Mouse (Mus musculus) ES-E14 (cell line): ENCODE results near the gene Hist1h4f. TPM values are rescaled to one million over a fixed set of nuclear protein-coding genes. Genes with fewer than 3 reads are reported as not detected.
"Not testable (repeated sequence)": the region's sequence is repeated elsewhere in the genome, so short reads cannot be mapped to it uniquely, and the experiment has no call there.

ENCODE experiments used
- DNase-seq: peaks from one replicate; pipeline ENCODE4 v3.0.0-alpha.2; 2013; ENCODE audit warnings: low read depth, low spot score
- H3K27ac ChIP-seq: 2 replicates; pipeline ENCODE4 v1.5.1; 2012; ENCODE audit warnings: low read depth, mild to moderate bottlenecking, low read length, moderate library complexity, mixed read lengths; ENCODE audit not compliant: poor library complexity, insufficient read depth, severe bottlenecking
- H3K36me3 ChIP-seq: 2 replicates; pipeline ENCODE4 v1.6.1; 2012; ENCODE audit warnings: mild to moderate bottlenecking, low read length, moderate library complexity, mixed read lengths; ENCODE audit not compliant: control insufficient read depth, poor library complexity, insufficient read depth, severe bottlenecking
- H3K4me1 ChIP-seq, 2 experiments: fragments of 150-350 bp in 1 of 2; sonication (generic) in 1 of 2; 2 replicates each; pipeline ENCODE4 v1.6.1; 2012; ENCODE audit warnings: low read length in 2 of 2, mild to moderate bottlenecking in 1 of 2, mixed read lengths in 1 of 2; ENCODE audit not compliant: control insufficient read depth in 2 of 2, insufficient read depth in 2 of 2, poor library complexity in 1 of 2
- H3K4me3 ChIP-seq, 2 experiments: fragments of 150-350 bp in 1 of 2; sonication (generic) in 1 of 2; 2 replicates each; pipeline ENCODE4 v1.5.1; 2012; ENCODE audit warnings: low read length in 2 of 2, low read depth in 1 of 2, mild to moderate bottlenecking in 1 of 2, mixed read lengths in 1 of 2; ENCODE audit not compliant: insufficient read depth in 1 of 2, poor library complexity in 1 of 2, severe bottlenecking in 1 of 2
- H3K9ac ChIP-seq: 2 replicates; pipeline ENCODE4 v1.6.1; 2012; ENCODE audit warnings: low read depth, mild to moderate bottlenecking, low read length, mixed read lengths; ENCODE audit not compliant: poor library complexity, insufficient read depth, severe bottlenecking
- H3K9me3 ChIP-seq: fragments of 150-350 bp; sonication (generic); 2 replicates; pipeline ENCODE4 v1.6.1; 2012; ENCODE audit warnings: low read depth, mild to moderate bottlenecking, low read length; ENCODE audit not compliant: control insufficient read depth, insufficient read depth
- CHD2 ChIP-seq: IDR thresholded peaks from 2 replicates; pipeline ENCODE4 v1.6.1; 2014; ENCODE audit warnings: mild to moderate bottlenecking, low read depth, low read length, inconsistent platforms
- HCFC1 ChIP-seq: IDR thresholded peaks from 2 replicates; pipeline ENCODE4 v1.6.1; 2012; ENCODE audit warnings: low read length, inconsistent platforms, borderline replicate concordance; ENCODE audit not compliant: insufficient read depth
- MAFK ChIP-seq: IDR thresholded peaks from 2 replicates; pipeline ENCODE4 v1.6.1; 2014; ENCODE audit warnings: mild to moderate bottlenecking, low read depth, low read length, inconsistent platforms; ENCODE audit not compliant: insufficient read depth
- ZC3H11A ChIP-seq: IDR thresholded peaks from 2 replicates; pipeline ENCODE4 v1.6.1; 2012; ENCODE audit warnings: low read depth, mild to moderate bottlenecking, inconsistent platforms, low read length, borderline replicate concordance
- ZNF384 ChIP-seq: IDR thresholded peaks from 2 replicates; pipeline ENCODE4 v1.6.1; 2012; ENCODE audit warnings: low read depth, low read length, inconsistent platforms
- in situ Hi-C, 2 experiments: fragments of 600-800 bp; cut with MboI; formaldehyde crosslinking; loops; one replicate each; pipeline ENCODE4 v1.15.1; 2025; ENCODE audit warnings: low sequenced_read_pairs in 2 of 2, inconsistent platforms in 1 of 2; ENCODE audit not compliant: unreplicated experiment in 2 of 2
- total RNA-seq: library from RNA; depleted of rRNA; stranded (reverse); fragments of 300-350 nt; gene quantifications from 2 replicates; pipeline ENCODE4 v1.2.3, GENCODE M21; 2012; rRNA removed

Gene Hist1h4f
- total RNA-seq: 1,886 and 2,172 TPM in 2 replicates

- in situ Hi-C loops: loop anchor here (10.0 to 25.0 kb wide), 3 partner anchors 194 to 1814 kb away; partner anchors contain the start of genes Hist1h4j (in 2 of the 2), Hist1h2ag (in 1 of the 2), Hist1h2ah (in 1 of the 2) and Hist1h2bb (in 1 of the 2)
- not testable (repeated sequence) for H3K36me3 ChIP-seq, H3K4me1 ChIP-seq, H3K9me3 ChIP-seq
- Histone ChIP-seq H3K9ac (peak within 1 kb of the TSS; percentile 84), H3K27ac (peak within 1 kb of the TSS; percentile 92), H3K4me3 (peak within 1 kb of the TSS; percentile 22 to 64)
- peak; percentile 96 for DNase-seq
These were observed at the start of gene Hist1h4f for GRCm38 (mm10) chr13:23551146-23551834. Gene Hist1h4f (minus strand): TSS chr13:23551648.

- no peak overlapping the region for H3K27ac ChIP-seq
- in situ Hi-C loops: no loop called here
- peaks cover 7 to 10% of the 10 kb centered on the region in 2 experiments for H3K4me1 ChIP-seq
- no peak overlapping the region for H3K9ac ChIP-seq
- no peaks in the 10 kb centered on the region for H3K36me3 ChIP-seq
- no peak overlapping the region for H3K4me3 ChIP-seq
- no peaks in the 10 kb centered on the region for H3K9me3 ChIP-seq
- TF ChIP-seq CHD2 (no peak), ZC3H11A (peak; percentile 27; the same call in 1 of the 2 replicates), MAFK (no peak)
- DNase-seq: no peak
These were observed 46.5 kb upstream of the Hist1h4f start for GRCm38 (mm10) chr13:23597957-23598356.

GRCm38 (mm10) chr13:23595622-23596372 lies 44.3 kb upstream of the Hist1h4f start:
- DNase-seq: no peak
- in situ Hi-C loops: no loop called here
- H3K4me3 ChIP-seq: no peak overlapping the region
- TF ChIP-seq HCFC1 (no peak), ZNF384 (no peak), MAFK (no peak), CHD2 (no peak), ZC3H11A (no peak)
- no peaks in the 10 kb centered on the region for H3K9me3 ChIP-seq
- H3K9ac ChIP-seq: no peak overlapping the region
- H3K27ac ChIP-seq: peak overlapping the region; percentile 13; the same call in 1 of the 2 replicates
- no peaks in the 10 kb centered on the region for H3K36me3 ChIP-seq
- peaks cover 7 to 10% of the 10 kb centered on the region in 2 experiments for H3K4me1 ChIP-seq

GRCm38 (mm10) chr13:23595185-23595584 lies 43.7 kb upstream of the Hist1h4f start:
- in situ Hi-C loops: no loop called here
- peak overlapping the region; percentile 13; the same call in 1 of the 2 replicates for H3K27ac ChIP-seq
- no peak overlapping the region for H3K9ac ChIP-seq

More at GRCm38 (mm10) chr13:23595185-23595584, 43.7 kb upstream of the Hist1h4f start:
- Histone ChIP-seq H3K4me3 (no peak overlapping the region), H3K9me3 (no peaks in the 10 kb centered on the region), H3K4me1 (peaks cover 7 to 10% of the 10 kb centered on the region in 2 experiments), H3K36me3 (no peaks in the 10 kb centered on the region)
- DNase-seq: no peak
- TF ChIP-seq CHD2: no peak
- no peak for TF ChIP-seq ZC3H11A
- TF ChIP-seq ZNF384: no peak
- TF ChIP-seq HCFC1: no peak
- TF ChIP-seq MAFK: no peak
